Mouse (Mus musculus): ENCODE results near the gene Pnliprp2. TPM values are rescaled to one million over a fixed set of nuclear protein-coding genes. Genes with fewer than 3 reads are reported as not detected.

Gene Pnliprp2
- polyA plus RNA-seq, 1 experiment from 2014 or later: 1.1 TPM

DNA sequence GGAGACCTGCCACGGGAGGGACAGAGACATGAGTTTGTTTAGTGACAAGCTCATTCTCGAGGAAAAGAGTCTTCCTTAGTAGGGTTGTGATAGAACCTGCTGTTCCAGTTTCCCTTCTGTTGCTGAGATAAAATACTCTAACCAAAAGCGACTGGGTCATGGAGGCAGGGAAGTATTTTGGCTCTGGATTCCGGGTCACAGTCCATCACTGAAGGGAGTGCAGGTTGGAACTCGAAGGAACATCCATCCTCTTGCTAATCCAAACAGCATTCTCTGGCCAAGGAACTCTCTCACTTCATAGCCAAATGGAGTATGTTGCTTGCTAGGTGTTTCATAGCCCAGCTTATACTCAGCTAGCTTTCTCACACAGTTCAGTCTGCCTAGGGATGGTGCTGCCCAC lies 16.9 kb downstream of the Pnliprp2 start:
- H3K4me3 ChIP-seq (ENCODE audit: low read depth, low read length): no peak overlapping the region
- 63% methylated on average over 5 of the region's 5 CpGs for WGBS
- no peaks in the 10 kb centered on the region for H3K27me3 ChIP-seq (ENCODE audit: control insufficient read depth, insufficient read depth, low read length)
- H3K36me3 ChIP-seq (ENCODE audit: control insufficient read depth, insufficient read depth, low read length): no peaks in the 10 kb centered on the region
- H3K9ac ChIP-seq (replicated peaks; ENCODE audit: low read depth, low read length): no peak overlapping the region
- H3K27ac ChIP-seq (ENCODE audit: low read length): no peak overlapping the region
- no peaks in the 10 kb centered on the region for H3K9me3 ChIP-seq (ENCODE audit: control insufficient read depth, low read depth, low read length)
- no peaks in the 10 kb centered on the region for H3K4me1 ChIP-seq (ENCODE audit: control insufficient read depth, insufficient read depth, low read length)
- no peak for ATAC-seq (ENCODE audit: insufficient number of reproducible peaks, insufficient read depth, low FRiP score, low read depth)
- no peak overlapping the region for H3K4me2 ChIP-seq (replicated peaks; ENCODE audit: low read depth, low read length)

DNA sequence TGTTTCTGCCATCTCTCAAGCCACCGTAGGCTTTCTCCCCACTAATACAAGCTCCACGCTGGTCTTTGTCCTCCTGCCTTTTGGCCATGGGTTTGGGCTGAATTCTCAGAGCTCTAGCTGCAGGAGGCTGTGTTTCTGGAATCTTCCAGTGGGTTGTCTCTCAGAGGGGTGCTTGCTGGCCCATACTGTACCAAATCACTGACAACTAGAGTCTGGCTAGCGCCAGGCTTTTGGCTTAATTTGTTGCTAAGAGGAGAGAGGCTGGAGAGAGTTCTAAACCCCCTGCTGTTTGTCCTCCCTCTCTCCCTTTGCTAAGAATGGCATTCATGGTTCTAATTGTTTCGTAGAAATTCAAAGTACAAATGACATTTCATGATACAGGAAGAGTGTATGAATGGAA lies 22.0 kb downstream of the Pnliprp2 start:
- Histone ChIP-seq H3K4me1 (ENCODE audit: control insufficient read depth, insufficient read depth, low read length) (no peaks in the 10 kb centered on the region), H3K27ac (ENCODE audit: low read length) (no peak overlapping the region), H3K27me3 (ENCODE audit: control insufficient read depth, insufficient read depth, low read length) (no peaks in the 10 kb centered on the region), H3K4me3 (ENCODE audit: low read depth, low read length) (no peak overlapping the region), H3K9me3 (ENCODE audit: control insufficient read depth, low read depth, low read length) (no peaks in the 10 kb centered on the region), H3K9ac (replicated peaks; ENCODE audit: low read depth, low read length) (no peak overlapping the region), H3K4me2 (replicated peaks; ENCODE audit: low read depth, low read length) (no peak overlapping the region), H3K36me3 (ENCODE audit: control insufficient read depth, insufficient read depth, low read length) (no peaks in the 10 kb centered on the region)
- ATAC-seq (ENCODE audit: insufficient number of reproducible peaks, insufficient read depth, low FRiP score, low read depth): no peak
- WGBS: 69% methylated on average over 4 of the region's 4 CpGs

DNA sequence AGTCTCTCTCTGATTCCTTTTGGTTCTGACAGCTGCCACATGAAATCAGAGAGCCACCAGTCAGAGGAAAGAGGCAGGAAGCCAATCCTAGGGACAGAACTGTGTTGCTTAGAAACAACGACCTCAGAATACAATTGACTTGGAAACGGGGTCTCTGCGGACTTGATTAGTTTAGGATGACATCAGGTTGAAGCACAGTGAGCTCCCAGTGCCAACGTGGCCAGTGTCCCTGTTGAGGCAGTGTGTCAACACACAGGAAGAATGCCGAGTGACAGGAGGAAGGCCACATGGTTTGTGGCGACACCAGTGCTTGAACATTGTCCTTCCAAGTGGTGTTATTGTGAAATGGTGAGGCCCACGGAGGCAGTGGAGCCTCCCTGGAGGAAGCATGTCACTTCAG lies 24.4 kb downstream of the Pnliprp2 start:
- Histone ChIP-seq H3K4me2 (replicated peaks; ENCODE audit: low read depth, low read length) (no peak overlapping the region), H3K9ac (replicated peaks; ENCODE audit: low read depth, low read length) (no peak overlapping the region), H3K4me3 (ENCODE audit: low read depth, low read length) (no peak overlapping the region), H3K36me3 (ENCODE audit: control insufficient read depth, insufficient read depth, low read length) (no peaks in the 10 kb centered on the region), H3K27me3 (ENCODE audit: control insufficient read depth, insufficient read depth, low read length) (no peaks in the 10 kb centered on the region), H3K4me1 (ENCODE audit: control insufficient read depth, insufficient read depth, low read length) (no peaks in the 10 kb centered on the region), H3K9me3 (ENCODE audit: control insufficient read depth, low read depth, low read length) (no peaks in the 10 kb centered on the region), H3K27ac (ENCODE audit: low read length) (no peak overlapping the region)
- 49% methylated on average over 7 of the region's 7 CpGs for WGBS
- no peak for ATAC-seq (ENCODE audit: insufficient number of reproducible peaks, insufficient read depth, low FRiP score, low read depth)

DNA sequence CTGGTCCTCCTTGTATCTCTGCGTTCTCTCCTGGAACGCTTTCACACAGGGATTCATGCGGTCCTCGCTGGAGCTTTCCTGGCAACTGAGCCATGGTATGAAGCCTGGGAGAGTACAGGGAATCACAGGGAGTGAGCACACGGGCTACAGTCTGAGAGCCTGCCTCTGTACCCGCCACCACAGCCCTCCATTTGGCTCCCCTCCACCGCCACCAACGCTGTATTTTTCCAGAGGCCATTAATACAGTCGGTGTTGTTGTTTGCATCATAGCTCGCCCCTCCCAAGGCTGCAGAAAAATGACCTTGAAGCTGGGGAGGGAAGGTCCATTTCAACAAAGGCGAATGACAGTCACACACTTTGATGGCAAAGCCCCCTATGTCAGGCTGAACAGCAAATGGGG lies 29.7 kb downstream of the Pnliprp2 start:
- Histone ChIP-seq H3K4me1 (ENCODE audit: control insufficient read depth, insufficient read depth, low read length) (no peaks in the 10 kb centered on the region), H3K9me3 (ENCODE audit: control insufficient read depth, low read depth, low read length) (no peaks in the 10 kb centered on the region), H3K27ac (ENCODE audit: low read length) (no peak overlapping the region), H3K4me2 (replicated peaks; ENCODE audit: low read depth, low read length) (no peak overlapping the region), H3K9ac (replicated peaks; ENCODE audit: low read depth, low read length) (no peak overlapping the region), H3K4me3 (ENCODE audit: low read depth, low read length) (no peak overlapping the region), H3K27me3 (ENCODE audit: control insufficient read depth, insufficient read depth, low read length) (no peaks in the 10 kb centered on the region), H3K36me3 (ENCODE audit: control insufficient read depth, insufficient read depth, low read length) (no peaks in the 10 kb centered on the region)
- ATAC-seq (ENCODE audit: insufficient number of reproducible peaks, insufficient read depth, low FRiP score, low read depth): no peak
- WGBS: 70% methylated on average over 11 of the region's 11 CpGs

DNA sequence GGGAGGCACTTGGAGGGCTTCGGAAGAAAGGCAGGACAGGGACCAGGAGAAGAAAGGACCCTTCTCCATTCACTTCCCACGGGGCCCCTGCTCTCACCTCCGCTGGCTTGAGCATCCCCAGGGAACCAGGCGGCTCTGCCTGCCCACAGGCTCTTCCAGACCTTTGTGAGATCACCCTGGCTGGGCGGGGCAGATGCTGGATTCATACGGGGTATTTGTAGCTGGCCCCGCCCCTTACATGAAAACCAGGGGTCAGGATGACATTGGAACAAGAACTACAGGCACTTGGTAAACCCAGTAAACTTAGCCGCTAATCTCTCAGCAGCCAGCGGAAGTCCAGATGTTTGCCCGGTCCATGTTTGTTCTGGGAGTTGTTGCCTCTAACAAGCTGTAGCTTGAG lies 34.8 kb downstream of the Pnliprp2 start, which contains the start of gene 1700019N19Rik:
1700019N19Rik (minus strand) TSS at position 178 of the 400 bp plus-strand sequence.
- Histone ChIP-seq H3K36me3 (ENCODE audit: control insufficient read depth, insufficient read depth, low read length) (no peaks in the 10 kb centered on the region), H3K4me2 (replicated peaks; ENCODE audit: low read depth, low read length) (no peak within 1 kb of the TSS), H3K27me3 (ENCODE audit: control insufficient read depth, insufficient read depth, low read length) (no peaks in the 10 kb centered on the region), H3K27ac (ENCODE audit: low read length) (no peak within 1 kb of the TSS), H3K9ac (replicated peaks; ENCODE audit: low read depth, low read length) (no peak within 1 kb of the TSS), H3K4me3 (ENCODE audit: low read depth, low read length) (no peak within 1 kb of the TSS), H3K4me1 (ENCODE audit: control insufficient read depth, insufficient read depth, low read length) (no peaks in the 10 kb centered on the region), H3K9me3 (ENCODE audit: control insufficient read depth, low read depth, low read length) (no peaks in the 10 kb centered on the region)
- 41% methylated on average over 10 of the region's 10 CpGs for WGBS
- ATAC-seq (ENCODE audit: insufficient number of reproducible peaks, insufficient read depth, low FRiP score, low read depth): no peak; the same call in 1 of the 2 replicates

DNA sequence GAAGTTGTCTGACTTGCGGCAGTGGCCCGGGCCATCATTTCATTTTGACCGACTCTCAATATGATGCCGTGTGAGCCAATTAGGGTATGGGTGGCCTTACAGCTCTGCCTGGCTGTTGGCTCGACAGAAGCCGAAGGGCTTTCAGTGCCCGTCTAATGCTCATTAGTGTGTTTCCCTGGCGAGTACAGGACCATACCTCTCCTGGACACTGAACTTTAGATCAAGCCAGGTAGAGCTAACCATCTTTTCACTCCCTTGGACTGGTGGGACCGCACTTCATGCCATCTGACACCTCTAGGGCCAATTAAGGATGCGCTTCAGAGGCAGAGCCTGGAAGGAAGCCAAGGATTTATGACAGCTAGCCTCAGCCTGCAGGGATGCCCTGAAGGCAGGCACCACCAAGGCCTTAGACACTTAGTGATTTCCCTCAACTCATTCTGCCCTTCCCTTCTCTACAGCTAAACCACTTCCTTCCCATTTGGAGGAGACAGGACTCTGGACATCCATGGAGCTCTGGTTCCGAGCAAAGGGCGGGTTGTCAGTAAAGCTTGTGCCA lies 35.7 kb downstream of the Pnliprp2 start:
- Histone ChIP-seq H3K4me3 (ENCODE audit: low read depth, low read length) (no peak overlapping the region), H3K27me3 (ENCODE audit: control insufficient read depth, insufficient read depth, low read length) (no peaks in the 10 kb centered on the region), H3K36me3 (ENCODE audit: control insufficient read depth, insufficient read depth, low read length) (no peaks in the 10 kb centered on the region), H3K9me3 (ENCODE audit: control insufficient read depth, low read depth, low read length) (no peaks in the 10 kb centered on the region), H3K27ac (ENCODE audit: low read length) (no peak overlapping the region), H3K4me1 (ENCODE audit: control insufficient read depth, insufficient read depth, low read length) (no peaks in the 10 kb centered on the region), H3K9ac (replicated peaks; ENCODE audit: low read depth, low read length) (no peak overlapping the region), H3K4me2 (replicated peaks; ENCODE audit: low read depth, low read length) (no peak overlapping the region)
- WGBS: 77% methylated on average over 12 of the region's 12 CpGs
- no peak for ATAC-seq (ENCODE audit: insufficient number of reproducible peaks, insufficient read depth, low FRiP score, low read depth)

DNA sequence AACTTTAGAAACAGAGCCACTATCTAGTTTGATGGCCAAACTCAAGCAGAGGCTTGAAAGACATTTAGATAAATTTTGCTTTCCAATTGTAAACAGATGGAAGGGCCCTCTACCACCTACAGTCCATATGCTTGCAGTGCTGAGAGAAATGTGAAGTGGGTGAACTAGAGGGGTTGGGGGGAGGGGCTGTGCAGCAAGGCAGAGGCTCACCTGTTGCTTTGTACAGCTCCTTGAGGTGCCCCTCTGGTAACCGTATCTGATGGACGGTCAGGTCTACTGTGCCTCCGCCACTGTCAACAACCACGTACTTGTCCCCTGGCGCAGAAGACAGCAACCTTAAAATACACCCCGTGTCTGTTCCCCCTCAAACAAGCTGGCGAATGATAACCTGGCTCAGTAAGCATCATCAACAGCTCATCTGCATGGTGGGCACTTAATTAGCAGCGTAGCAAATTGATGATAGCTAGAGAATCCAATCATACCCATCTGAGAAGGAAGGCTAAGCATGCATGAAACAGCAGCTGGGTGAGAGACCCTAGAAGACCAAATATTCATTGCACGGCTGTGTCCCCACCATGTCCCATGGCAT lies 45.8 kb downstream of the Pnliprp2 start:
- no peak overlapping the region for H3K4me3 ChIP-seq (ENCODE audit: low read depth, low read length)
- no peaks in the 10 kb centered on the region for H3K27me3 ChIP-seq (ENCODE audit: control insufficient read depth, insufficient read depth, low read length)
- no peak overlapping the region for H3K9ac ChIP-seq (replicated peaks; ENCODE audit: low read depth, low read length)
- H3K9me3 ChIP-seq (ENCODE audit: control insufficient read depth, low read depth, low read length): no peaks in the 10 kb centered on the region; the same call in 1 of the 2 replicates
- no peak overlapping the region for H3K4me2 ChIP-seq (replicated peaks; ENCODE audit: low read depth, low read length)
- no peak overlapping the region for H3K27ac ChIP-seq (ENCODE audit: low read length)
- WGBS: 91% methylated on average over 9 of the region's 9 CpGs
- H3K4me1 ChIP-seq (ENCODE audit: control insufficient read depth, insufficient read depth, low read length): no peaks in the 10 kb centered on the region
- no peaks in the 10 kb centered on the region; the same call in 1 of the 2 replicates for H3K36me3 ChIP-seq (ENCODE audit: control insufficient read depth, insufficient read depth, low read length)
- ATAC-seq (ENCODE audit: insufficient number of reproducible peaks, insufficient read depth, low FRiP score, low read depth): no peak

DNA sequence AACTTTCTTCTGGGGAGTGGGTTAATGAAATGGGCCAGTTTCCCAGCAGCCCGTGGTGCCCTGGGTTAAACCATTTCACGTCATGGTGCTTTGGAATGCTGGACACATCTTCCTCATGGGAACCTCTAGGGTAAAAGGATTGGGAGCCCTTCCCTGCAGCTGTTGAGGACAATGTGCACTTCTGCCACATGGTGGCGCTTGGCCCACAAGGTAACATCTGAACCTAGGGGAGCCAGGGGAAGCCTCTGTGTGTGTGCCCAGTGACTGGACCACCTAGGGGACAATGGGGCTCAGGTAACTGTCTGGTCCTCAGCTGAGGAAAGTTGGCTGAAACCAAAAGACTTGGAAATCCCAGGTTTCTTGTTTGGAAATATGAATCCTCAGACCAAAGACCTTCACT lies 46.8 kb downstream of the Pnliprp2 start:
- Histone ChIP-seq H3K27me3 (ENCODE audit: control insufficient read depth, insufficient read depth, low read length) (no peaks in the 10 kb centered on the region), H3K9ac (replicated peaks; ENCODE audit: low read depth, low read length) (no peak overlapping the region), H3K27ac (ENCODE audit: low read length) (no peak overlapping the region), H3K4me1 (ENCODE audit: control insufficient read depth, insufficient read depth, low read length) (no peaks in the 10 kb centered on the region), H3K36me3 (ENCODE audit: control insufficient read depth, insufficient read depth, low read length) (no peaks in the 10 kb centered on the region), H3K9me3 (ENCODE audit: control insufficient read depth, low read depth, low read length) (no peaks in the 10 kb centered on the region; the same call in 1 of the 2 replicates), H3K4me2 (replicated peaks; ENCODE audit: low read depth, low read length) (no peak overlapping the region), H3K4me3 (ENCODE audit: low read depth, low read length) (no peak overlapping the region)
- WGBS: 2% methylated on average over 3 of the region's 3 CpGs
- no peak; the same call in 1 of the 2 replicates for ATAC-seq (ENCODE audit: insufficient number of reproducible peaks, insufficient read depth, low FRiP score, low read depth)

DNA sequence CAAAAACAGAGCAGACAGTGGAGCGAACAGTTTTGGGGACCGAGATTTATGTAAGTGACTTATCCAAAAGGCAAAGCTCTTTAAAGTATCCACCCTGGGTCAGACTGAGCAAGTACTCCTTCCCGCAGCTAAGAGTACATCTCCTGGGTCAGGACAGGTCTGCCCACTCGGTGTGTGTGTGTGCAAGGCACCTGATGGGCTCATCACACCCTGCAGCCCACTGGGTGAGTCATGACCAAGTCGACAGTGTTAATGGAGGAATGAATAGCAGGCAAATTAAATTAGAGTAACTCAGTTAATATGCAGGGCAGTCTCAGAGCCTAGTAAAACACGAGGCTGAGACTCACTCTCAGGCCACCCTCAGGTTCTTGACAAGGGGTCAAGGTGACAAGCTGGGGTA lies 49.3 kb downstream of the Pnliprp2 start:
- Histone ChIP-seq H3K9ac (replicated peaks; ENCODE audit: low read depth, low read length) (no peak overlapping the region), H3K4me2 (replicated peaks; ENCODE audit: low read depth, low read length) (no peak overlapping the region), H3K4me1 (ENCODE audit: control insufficient read depth, insufficient read depth, low read length) (no peaks in the 10 kb centered on the region), H3K27me3 (ENCODE audit: control insufficient read depth, insufficient read depth, low read length) (no peaks in the 10 kb centered on the region), H3K9me3 (ENCODE audit: control insufficient read depth, low read depth, low read length) (no peaks in the 10 kb centered on the region; the same call in 1 of the 2 replicates), H3K36me3 (ENCODE audit: control insufficient read depth, insufficient read depth, low read length) (no peaks in the 10 kb centered on the region), H3K27ac (ENCODE audit: low read length) (no peak overlapping the region), H3K4me3 (ENCODE audit: low read depth, low read length) (no peak overlapping the region)
- ATAC-seq (ENCODE audit: insufficient number of reproducible peaks, insufficient read depth, low FRiP score, low read depth): no peak
- 76% methylated on average over 6 of the region's 6 CpGs for WGBS
